Mouse (Mus musculus) liver, embryonic 16.5 days (tissue): ENCODE measurements at regions not wholly inside any gene's neighbourhood (a gene's known extent, or its start where the extent isn't known, plus 50 kb on each side); places are given as distances from the start of the nearest gene placed in this dataset.
"Not testable (repeated sequence)": the region's sequence is repeated elsewhere in the genome, so short reads cannot be mapped to it uniquely, and the experiment has no call there.

Experiments used
- ATAC-seq: fragments of 200-750 bp; cut with Nextera tagmentation; 2 replicates; pipeline ENCODE4 v1.8.0; 2017; ENCODE audit warnings: low read depth, mild to moderate bottlenecking, moderate number of reproducible peaks, moderate library complexity
- H3K27ac ChIP-seq: fragments of 300-500 bp; sonication (generic); 2 replicates; pipeline ENCODE4 v1.5.1; 2014; ENCODE audit warnings: mild to moderate bottlenecking, low read length
- H3K27me3 ChIP-seq: fragments of 300-500 bp; sonication (generic); 2 replicates; pipeline ENCODE4 v1.6.1; 2014; ENCODE audit warnings: low read depth, low read length, mixed read lengths; ENCODE audit not compliant: control insufficient read depth, insufficient read depth
- H3K36me3 ChIP-seq: fragments of 300-500 bp; sonication (generic); 2 replicates; pipeline ENCODE4 v1.6.1; 2014; ENCODE audit warnings: mild to moderate bottlenecking; ENCODE audit not compliant: control insufficient read depth, insufficient read depth
- H3K4me1 ChIP-seq: fragments of 300-500 bp; sonication (generic); 2 replicates; pipeline ENCODE4 v1.6.1; 2014; ENCODE audit warnings: low read depth, low read length, mixed read lengths; ENCODE audit not compliant: control insufficient read depth
- H3K4me2 ChIP-seq: fragments of 300-500 bp; sonication (generic); 2 replicates; pipeline ENCODE4 v1.6.1; 2014; ENCODE audit warnings: low read depth, low read length, mixed read lengths
- H3K4me3 ChIP-seq: fragments of 300-500 bp; sonication (generic); 2 replicates; pipeline ENCODE4 v1.5.1; 2014; ENCODE audit warnings: low read depth, mild to moderate bottlenecking, low read length
- H3K9ac ChIP-seq: fragments of 300-500 bp; sonication (generic); 2 replicates; pipeline ENCODE4 v1.6.1; 2014; ENCODE audit warnings: low read depth, low read length
- H3K9me3 ChIP-seq: fragments of 300-500 bp; sonication (generic); replicated peaks from 2 replicates; pipeline ENCODE4 v1.6.1; 2016; ENCODE audit warnings: low read length; ENCODE audit not compliant: control insufficient read depth
- WGBS: fragments of 180-500 bp; shearing (Covaris S2); extraction: QIAGEN DNeasy Blood & Tissue Kit; methylation state at CpG from one replicate; pipeline ENCODE4 v1.1.7; 2014; ENCODE audit not compliant: insufficient replicate concordance; 5-methylcytosine and 5-hydroxymethylcytosine counted together

GRCm38 (mm10) chr4:45639397-45640034 is 107.2 kb upstream of the Shb start:
- Histone ChIP-seq H3K27ac (no peak overlapping the region), H3K4me3 (no peak overlapping the region), H3K9me3 (no peaks in the 10 kb centered on the region), H3K9ac (no peak overlapping the region), H3K4me2 (no peak overlapping the region), H3K27me3 (no peaks in the 10 kb centered on the region), H3K4me1 (no peaks in the 10 kb centered on the region), H3K36me3 (no peaks in the 10 kb centered on the region)
- 66% methylated on average over 12 of the region's 12 CpGs for WGBS
- ATAC-seq: no peak

- H3K9me3 ChIP-seq: no peaks in the 10 kb centered on the region
- H3K9ac ChIP-seq: no peak overlapping the region
- no peaks in the 10 kb centered on the region for H3K36me3 ChIP-seq
- H3K4me1 ChIP-seq: no peaks in the 10 kb centered on the region
- no peaks in the 10 kb centered on the region for H3K27me3 ChIP-seq
- H3K4me3 ChIP-seq: no peak overlapping the region
- H3K4me2 ChIP-seq: no peak overlapping the region
- no peak overlapping the region for H3K27ac ChIP-seq
- 60% methylated on average over 8 of the region's 8 CpGs for WGBS
- no peak for ATAC-seq
Measured at GRCm38 (mm10) chr4:45638411-45638810, 106.1 kb upstream of the Shb start.

DNA sequence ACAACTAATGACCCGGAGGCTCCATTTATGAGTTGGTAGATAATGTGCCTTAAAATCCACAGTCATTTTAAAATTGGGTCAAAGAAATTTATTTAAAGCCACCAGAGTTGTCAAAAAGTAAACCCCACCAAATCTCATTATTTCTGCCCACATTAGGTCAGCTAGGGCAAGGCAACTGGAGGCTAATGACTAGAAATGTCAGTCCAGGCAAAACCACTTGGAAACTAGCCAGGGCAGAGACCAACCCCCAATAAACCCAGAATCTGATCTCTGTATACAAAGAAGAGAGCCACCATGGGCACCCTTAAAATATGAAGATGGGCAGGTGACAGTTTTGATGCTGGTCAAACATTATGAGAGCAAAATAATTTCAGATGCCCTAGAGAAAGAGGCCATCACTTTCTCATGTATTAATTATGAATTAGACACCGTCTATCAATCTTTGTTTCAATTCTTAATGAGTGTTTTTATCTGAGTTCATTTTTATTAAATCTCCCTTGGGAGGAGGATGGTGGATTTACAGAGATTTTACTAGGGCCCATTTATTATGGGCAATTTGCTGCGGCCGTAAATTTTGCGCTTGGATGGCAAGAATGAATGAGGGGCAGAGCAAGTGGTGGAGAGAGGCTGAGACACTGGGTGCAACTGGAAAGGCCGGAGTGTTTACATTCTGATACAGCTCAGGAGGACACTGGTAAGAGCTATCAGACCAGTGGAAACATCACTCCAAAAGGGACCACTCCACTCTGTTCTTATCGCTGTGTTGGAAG is 99.2 kb upstream of the Shb start:
- no peak for ATAC-seq
- Histone ChIP-seq H3K4me2 (no peak overlapping the region), H3K9me3 (no peaks in the 10 kb centered on the region), H3K27ac (no peak overlapping the region), H3K27me3 (no peaks in the 10 kb centered on the region), H3K9ac (no peak overlapping the region), H3K36me3 (no peaks in the 10 kb centered on the region), H3K4me1 (no peaks in the 10 kb centered on the region), H3K4me3 (no peak overlapping the region)
- 70% methylated on average over 7 of the region's 7 CpGs for WGBS

GRCm38 (mm10) chr4:45625633-45626032 is 93.4 kb upstream of the Shb start:
- 71% methylated on average over 7 of the region's 7 CpGs for WGBS
- Histone ChIP-seq H3K27ac (no peak overlapping the region), H3K27me3 (no peaks in the 10 kb centered on the region), H3K9ac (no peak overlapping the region), H3K4me1 (no peaks in the 10 kb centered on the region), H3K4me3 (no peak overlapping the region), H3K9me3 (no peaks in the 10 kb centered on the region), H3K4me2 (no peak overlapping the region), H3K36me3 (no peaks in the 10 kb centered on the region)
- no peak for ATAC-seq

- H3K27ac ChIP-seq: no peak overlapping the region
- no peaks in the 10 kb centered on the region for H3K4me1 ChIP-seq
- no peak overlapping the region for H3K4me3 ChIP-seq
- WGBS: 69% methylated on average over 5 of the region's 5 CpGs
- H3K27me3 ChIP-seq: no peaks in the 10 kb centered on the region
- H3K9ac ChIP-seq: no peak overlapping the region
- ATAC-seq: no peak
- no peaks in the 10 kb centered on the region for H3K9me3 ChIP-seq
- H3K4me2 ChIP-seq: no peak overlapping the region
- H3K36me3 ChIP-seq: no peaks in the 10 kb centered on the region
Measured at GRCm38 (mm10) chr4:45622017-45622416, 89.7 kb upstream of the Shb start.

- WGBS: 31% methylated on average over 3 of the region's 3 CpGs
- H3K4me1 ChIP-seq: no peaks in the 10 kb centered on the region
- no peak overlapping the region for H3K4me3 ChIP-seq
- H3K36me3 ChIP-seq: no peaks in the 10 kb centered on the region
- no peak overlapping the region for H3K4me2 ChIP-seq
- no peak overlapping the region for H3K9ac ChIP-seq
- no peak for ATAC-seq
- H3K9me3 ChIP-seq: no peaks in the 10 kb centered on the region
- no peak overlapping the region for H3K27ac ChIP-seq
- no peaks in the 10 kb centered on the region for H3K27me3 ChIP-seq
Measured at GRCm38 (mm10) chr4:45617126-45617525, 84.9 kb upstream of the Shb start.

DNA sequence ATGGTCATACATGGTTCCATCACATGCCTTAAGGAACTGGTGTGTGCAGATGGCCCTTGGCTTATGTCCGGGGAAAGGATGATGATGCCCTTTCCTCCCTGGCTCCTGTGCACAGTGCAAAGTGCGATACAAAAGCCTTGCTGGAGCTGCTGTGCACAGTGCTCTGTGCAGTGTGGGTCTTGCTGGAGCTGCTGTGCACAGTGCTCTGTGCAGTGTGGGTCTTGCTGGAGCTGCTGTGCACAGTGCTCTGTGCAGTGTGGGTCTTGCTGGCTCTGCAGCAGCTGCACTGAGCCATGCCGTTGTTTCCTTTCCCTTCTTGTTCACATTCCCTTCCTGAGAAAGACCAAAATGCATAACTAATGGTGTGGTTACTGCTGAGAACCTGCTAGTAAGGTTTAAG is 81.2 kb upstream of the Shb start:
- not testable (repeated sequence) for H3K4me1 ChIP-seq, H3K9me3 ChIP-seq, H3K36me3 ChIP-seq, H3K4me2 ChIP-seq, H3K27me3 ChIP-seq, H3K9ac ChIP-seq, H3K4me3 ChIP-seq, ATAC-seq, H3K27ac ChIP-seq
- 50% methylated on average over 3 of the region's 3 CpGs for WGBS

GRCm38 (mm10) chr4:45612132-45612531 is 79.9 kb upstream of the Shb start:
- no peaks in the 10 kb centered on the region for H3K27me3 ChIP-seq
- 23% methylated on average over 5 of the region's 5 CpGs for WGBS
- H3K4me3 ChIP-seq: no peak overlapping the region
- no peak overlapping the region for H3K4me2 ChIP-seq
- no peak overlapping the region for H3K27ac ChIP-seq
- H3K4me1 ChIP-seq: no peaks in the 10 kb centered on the region
- ATAC-seq: no peak
- H3K9me3 ChIP-seq: no peaks in the 10 kb centered on the region
- no peaks in the 10 kb centered on the region for H3K36me3 ChIP-seq
- no peak overlapping the region for H3K9ac ChIP-seq

DNA sequence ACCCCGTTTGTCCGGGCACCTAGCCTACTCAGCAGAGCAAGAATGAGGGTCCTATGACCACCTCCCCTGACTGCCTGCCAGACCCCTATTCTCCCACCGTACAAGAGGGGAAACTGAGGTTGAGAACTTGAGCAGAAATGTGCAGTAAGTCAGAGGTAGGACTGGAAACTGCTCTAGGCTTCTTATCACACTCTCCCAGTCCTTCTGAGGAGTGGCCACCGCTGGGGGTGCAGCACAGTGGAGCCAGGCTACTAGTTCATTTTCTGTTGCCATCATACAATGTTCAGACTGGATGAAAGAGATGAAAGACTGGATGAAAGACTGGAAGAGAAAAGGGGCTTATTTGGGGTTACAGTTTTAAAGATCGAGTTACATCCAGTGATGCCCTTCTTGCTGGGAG is 78.7 kb upstream of the Shb start:
- no peaks in the 10 kb centered on the region for H3K27me3 ChIP-seq
- H3K4me1 ChIP-seq: no peaks in the 10 kb centered on the region
- H3K36me3 ChIP-seq: no peaks in the 10 kb centered on the region
- H3K4me2 ChIP-seq: no peak overlapping the region
- no peak overlapping the region for H3K27ac ChIP-seq
- H3K9me3 ChIP-seq: no peaks in the 10 kb centered on the region
- H3K9ac ChIP-seq: no peak overlapping the region
- H3K4me3 ChIP-seq: no peak overlapping the region
- ATAC-seq: no peak
- WGBS: 60% methylated on average over 5 of the region's 5 CpGs
